Mouse (Mus musculus): ENCODE measurements around the gene Smyd5.

DNA sequence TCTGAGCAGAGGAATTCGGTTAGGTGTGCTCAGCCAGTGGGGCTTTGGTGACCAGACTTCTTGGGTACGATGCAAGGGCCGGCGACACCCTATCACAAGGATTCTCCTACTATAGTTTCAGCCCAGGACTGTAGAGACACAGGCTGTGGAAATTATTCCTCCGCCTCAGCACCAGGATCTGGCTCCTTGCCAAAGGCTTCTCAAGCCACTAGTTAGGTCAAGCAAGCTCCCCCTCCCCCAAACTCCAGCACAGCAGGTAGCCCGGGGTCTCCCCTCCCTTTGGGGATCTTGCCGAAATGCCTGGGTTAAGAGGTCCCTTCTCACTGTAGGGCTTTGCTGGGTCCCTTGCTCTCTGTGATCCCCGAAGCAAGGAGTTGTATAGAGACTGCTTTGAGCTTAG, 40.2 kb downstream of the Smyd5 start:
- TF ChIP-seq CTCF (IDR thresholded peaks at IDR 0.05; ENCODE audit: extremely low read depth, insufficient read length, insufficient replicate concordance, low read depth, low read length) (no peak), POLR2A (IDR thresholded peaks at IDR 0.05; ENCODE audit: low read depth, low read length) (no peak)

All from small intestine, adult 2 months (tissue).